Mouse (Mus musculus) right cerebral cortex, postnatal 25 days (tissue): ENCODE results near the gene Ofd1.

Experiments used
- DNase-seq: peaks from one replicate; pipeline ENCODE4 v3.0.0; 2022

Gene Ofd1

DNA sequence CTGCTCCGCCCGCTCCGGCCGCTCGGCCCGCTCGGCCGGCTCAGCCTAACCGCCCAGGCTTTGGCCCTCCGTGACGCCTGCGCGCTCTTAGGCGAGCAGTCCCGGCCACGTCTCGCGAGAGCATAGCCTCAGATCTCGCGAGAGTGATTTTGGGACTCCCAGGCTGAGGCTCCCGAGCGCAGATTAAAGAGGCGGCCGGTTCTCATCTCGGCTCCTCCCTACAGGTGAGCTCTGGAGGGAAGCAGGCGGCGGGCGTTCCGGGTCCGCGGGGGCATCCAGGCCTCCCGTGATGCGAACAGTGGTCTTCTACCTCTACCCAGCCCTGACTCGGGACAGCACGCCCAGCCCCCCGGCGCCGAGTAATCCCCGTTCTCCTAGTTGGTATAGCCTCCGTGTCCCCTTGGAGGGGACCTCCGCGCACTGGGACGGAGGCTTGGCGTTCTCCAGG lies at the start of gene Ofd1:
Ofd1 (minus strand) TSS at position 89 of the 448 bp plus-strand sequence.
- peak; percentile 89 for DNase-seq

GRCm38 (mm10) chrX:166479365-166479983 lies 39.0 kb upstream of the Ofd1 start, which contains the start of gene Rab9:
Gene Rab9 (minus strand): TSS chrX:166479867.
- peak; percentile 87 for DNase-seq

DNA sequence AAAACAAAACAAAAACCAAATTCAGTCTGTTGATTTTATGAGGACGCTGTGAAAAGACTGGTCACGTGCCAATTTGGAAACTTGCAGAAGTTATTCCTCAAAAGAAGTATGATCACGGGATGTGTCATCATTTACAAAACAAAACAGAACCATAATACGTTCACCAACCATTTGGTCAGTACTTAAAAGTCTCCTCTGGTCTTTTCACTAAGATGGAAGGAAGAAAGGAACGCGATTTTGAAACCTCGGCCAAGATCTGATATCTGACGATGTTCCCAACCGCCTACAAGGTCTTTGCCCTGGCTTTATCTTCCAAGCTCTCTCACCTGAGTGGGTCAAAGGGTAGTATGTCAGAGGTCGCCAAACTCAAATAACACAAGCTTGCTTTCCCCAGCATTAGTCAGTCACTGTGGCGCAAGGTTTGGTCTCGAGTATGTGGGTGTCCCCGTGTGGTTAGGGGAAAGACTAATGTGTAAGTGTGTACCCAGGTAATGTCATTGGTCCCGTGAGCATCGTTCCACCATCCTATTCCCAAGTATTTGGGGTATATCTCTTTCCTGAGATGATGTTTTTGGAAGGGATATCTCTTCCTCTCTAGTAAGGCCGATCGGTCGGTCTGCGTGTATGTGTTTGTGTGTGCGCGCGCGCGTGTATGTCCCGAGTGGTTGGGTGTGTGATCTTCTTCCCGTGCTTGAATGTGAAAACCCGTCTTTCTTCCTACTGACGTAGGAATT lies 38.3 kb upstream of the Ofd1 start:
- no peak for DNase-seq

DNA sequence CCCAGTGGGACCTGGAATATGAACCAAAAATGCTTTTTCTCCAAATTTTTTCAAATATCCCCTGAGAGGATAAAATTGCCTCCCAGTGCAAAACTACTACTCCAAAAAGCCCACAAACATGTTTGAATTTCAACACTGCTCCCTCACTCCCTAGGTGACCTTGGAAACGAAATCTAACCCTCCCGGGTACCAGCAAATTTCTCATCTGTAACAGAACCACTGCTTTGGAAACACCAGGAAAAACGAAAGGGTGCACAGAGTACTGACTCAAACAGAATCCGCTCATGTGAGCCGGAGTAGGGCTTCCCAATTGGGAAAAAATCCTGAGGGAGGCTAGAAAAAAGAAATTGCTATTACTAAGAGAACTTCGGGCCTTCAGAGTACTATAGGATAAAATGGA lies 36.9 kb upstream of the Ofd1 start:
- no peak for DNase-seq

- DNase-seq, result no peak
Observed at GRCm38 (mm10) chrX:166472612-166473011, 32.1 kb upstream of the Ofd1 start.

DNA sequence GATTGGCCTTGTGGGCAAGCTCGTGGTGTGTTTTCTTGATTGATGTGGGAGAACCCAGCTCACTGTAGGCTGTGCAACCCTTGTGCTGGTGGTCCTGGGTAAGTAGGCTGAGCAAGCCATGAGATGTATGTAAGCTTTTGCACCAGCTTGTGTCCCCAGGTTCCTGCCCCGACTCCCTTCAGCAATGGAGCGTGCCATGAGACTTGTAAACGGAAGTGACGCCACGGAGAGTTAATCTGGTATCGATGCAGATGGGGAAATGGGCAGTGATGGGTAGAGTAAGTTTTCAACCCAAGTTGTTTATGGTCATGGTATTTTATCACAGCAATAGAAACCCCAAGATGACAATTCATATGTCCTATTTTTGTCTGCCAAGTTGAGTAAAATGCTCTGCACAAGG lies 27.8 kb upstream of the Ofd1 start:
- no peak for DNase-seq

DNA sequence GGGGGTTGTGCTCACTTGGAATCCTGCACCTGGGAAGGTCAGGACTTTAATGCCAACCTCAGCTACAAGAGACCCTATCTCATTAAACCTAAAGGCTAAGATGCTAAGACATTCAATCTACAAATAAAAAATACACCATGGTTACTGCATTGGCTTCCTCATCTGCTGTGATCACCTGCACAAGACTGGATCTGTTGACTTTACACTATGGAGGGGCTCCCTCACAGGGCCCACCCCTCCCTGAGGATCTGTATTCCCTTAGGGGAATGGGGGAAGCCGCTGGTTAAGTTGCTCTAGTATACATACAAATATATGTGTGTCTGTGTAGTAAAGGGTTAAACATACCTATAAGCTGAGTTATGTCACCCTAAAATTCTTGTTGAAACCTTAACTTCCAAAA lies 15.0 kb upstream of the Ofd1 start:
- DNase-seq, result no peak

DNA sequence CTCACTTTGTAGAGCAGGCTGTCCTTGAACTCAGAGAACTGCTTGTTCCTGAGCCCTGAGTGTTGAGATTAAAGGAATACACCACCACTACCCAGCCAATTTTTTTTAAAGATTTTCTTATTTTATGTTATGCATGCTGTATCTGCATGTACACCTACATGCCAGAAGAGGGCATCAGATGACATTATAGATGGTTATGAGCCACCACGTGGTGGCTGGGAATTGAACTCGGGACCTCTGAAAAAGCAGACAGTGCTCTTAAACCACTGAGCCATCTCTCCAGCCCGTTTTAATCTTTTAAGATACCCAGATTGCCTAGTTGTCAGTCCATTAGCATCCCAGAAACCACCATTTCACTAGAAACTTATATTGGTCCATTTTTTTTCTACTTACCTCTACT lies 13.8 kb upstream of the Ofd1 start:
- DNase-seq, result no peak

DNA sequence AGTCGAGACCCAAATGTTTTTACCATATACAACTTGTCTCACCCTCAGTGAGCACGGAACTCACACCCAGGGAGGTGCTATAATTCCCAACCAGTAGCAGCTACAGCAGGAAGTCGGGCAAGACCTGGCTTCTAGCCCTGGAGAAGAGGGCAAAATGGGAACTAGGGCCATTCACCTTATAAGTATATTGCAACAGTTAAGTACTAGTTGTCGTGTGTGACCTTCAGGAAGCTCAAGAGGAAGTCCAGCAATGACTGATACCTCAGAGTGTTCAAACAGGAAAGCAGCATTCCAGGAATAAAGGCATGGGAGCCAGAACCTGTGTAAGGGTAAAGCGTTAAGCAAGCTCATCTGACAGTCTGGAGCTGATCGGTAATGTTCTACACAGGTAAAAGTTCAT lies 13.0 kb upstream of the Ofd1 start:
- DNase-seq, result no peak

- DNase-seq, result no peak
Observed at GRCm38 (mm10) chrX:166444552-166444951, 4.0 kb upstream of the Ofd1 start.

GRCm38 (mm10) chrX:166440036-166440615 lies 378 bp downstream of the Ofd1 start, which contains the start of gene Trappc2:
Gene Trappc2 (plus strand): TSS chrX:166440574.
- no peak for DNase-seq

DNA sequence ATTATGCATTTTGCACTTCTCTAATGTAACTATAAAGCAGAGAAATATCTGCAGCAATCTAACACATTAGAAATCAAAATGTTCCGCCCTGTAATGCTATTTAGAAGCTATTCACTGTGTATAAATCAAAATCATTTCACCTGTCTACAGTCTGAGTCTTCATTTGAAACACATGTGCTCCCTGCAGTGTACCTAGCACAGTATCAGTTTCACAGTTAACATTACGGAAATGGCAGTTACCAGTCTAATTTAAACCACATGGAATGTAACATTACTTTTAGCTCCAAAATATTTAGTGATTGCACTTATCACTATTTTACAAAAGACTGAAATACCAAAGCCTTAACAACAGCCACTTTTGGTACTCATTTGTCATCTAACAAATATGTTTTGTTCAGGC lies 5.7 kb downstream of the Ofd1 start:
- DNase-seq, result no peak

GRCm38 (mm10) chrX:166416196-166416595 lies 24.3 kb downstream of the Ofd1 start:
- DNase-seq, result no peak

DNA sequence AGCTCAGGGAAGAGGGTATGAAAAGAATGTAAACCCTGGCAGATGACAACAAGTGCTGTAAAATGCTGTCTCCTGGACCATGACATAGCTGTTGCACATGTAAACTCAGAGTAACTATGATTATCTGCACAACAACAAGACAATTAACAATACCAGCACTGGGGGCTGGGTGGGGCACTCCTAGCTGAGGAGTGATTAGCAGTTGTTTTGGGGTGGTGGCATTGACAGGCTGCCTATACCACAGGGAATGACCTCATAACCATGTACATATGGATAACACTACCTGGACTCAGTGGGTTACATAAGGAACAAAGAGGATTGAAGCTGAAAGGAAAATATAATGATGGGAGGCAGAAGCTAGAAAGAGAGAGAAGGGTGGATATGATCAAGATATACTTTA lies 32.6 kb downstream of the Ofd1 start:
- no peak for DNase-seq

DNA sequence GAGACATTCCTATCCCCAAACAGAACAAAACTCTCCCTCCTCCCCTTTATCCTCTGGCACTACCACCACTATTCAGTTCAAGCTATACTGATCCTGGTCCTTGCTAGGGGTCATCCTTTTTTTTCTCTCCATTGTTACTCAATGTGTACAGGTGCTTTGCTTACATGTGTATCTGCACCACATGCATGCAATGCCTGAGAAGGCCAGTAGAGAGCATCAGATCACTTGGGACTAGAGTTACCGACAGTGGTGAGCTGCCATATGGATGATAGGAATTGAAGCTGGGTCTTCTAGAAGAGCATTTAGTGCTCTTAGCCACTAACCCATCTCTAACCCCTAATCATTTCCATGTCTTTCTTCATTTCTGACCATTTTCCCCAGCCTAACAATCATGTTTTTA lies 46.8 kb downstream of the Ofd1 start:
- no peak for DNase-seq

- no peak for DNase-seq
Observed at GRCm38 (mm10) chrX:166386656-166387055, 53.8 kb downstream of the Ofd1 start.

- DNase-seq, result no peak
Observed at GRCm38 (mm10) chrX:166384935-166385334, 55.6 kb downstream of the Ofd1 start.

- no peak for DNase-seq
Observed at GRCm38 (mm10) chrX:166383606-166384005, 56.9 kb downstream of the Ofd1 start.

- no peak for DNase-seq
Observed at GRCm38 (mm10) chrX:166378652-166379051, 61.9 kb downstream of the Ofd1 start.

DNA sequence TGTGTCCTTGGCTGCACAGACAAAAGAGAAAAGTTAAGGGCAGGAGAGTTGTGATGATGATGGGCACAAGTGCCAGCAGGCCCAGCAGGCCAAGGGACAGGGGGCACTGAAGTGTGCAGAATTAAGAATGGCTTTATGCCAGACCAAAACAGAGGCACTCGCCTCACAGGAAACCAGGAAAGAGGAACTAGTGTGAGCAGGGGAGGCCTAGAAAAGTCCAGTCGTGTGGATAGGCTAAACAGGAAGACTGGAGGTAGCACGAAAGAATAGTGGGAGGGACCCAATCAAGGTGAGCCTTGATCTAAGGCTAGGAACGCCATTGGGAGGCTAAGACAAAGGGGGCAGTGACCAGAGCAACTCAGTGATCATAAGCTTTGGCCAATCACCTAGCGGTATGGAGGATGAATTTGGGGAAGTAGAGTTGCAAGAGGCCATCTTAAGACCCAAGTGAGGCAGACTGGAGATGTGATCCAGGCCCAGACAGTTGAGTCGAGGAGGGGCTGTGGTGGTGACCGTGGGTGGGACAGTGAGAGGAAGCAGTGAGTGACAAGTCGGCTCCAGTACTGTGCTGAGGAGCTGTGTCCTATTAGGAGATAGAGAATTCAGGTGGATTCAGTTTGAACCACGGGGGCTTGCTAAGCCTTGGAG lies 63.7 kb downstream of the Ofd1 start:
- no peak for DNase-seq

GRCm38 (mm10) chrX:166365458-166366213 lies 74.9 kb downstream of the Ofd1 start:
- DNase-seq, result no peak

- peak; percentile 48 for DNase-seq
Observed at GRCm38 (mm10) chrX:166360455-166360854, 80.0 kb downstream of the Ofd1 start.

DNA sequence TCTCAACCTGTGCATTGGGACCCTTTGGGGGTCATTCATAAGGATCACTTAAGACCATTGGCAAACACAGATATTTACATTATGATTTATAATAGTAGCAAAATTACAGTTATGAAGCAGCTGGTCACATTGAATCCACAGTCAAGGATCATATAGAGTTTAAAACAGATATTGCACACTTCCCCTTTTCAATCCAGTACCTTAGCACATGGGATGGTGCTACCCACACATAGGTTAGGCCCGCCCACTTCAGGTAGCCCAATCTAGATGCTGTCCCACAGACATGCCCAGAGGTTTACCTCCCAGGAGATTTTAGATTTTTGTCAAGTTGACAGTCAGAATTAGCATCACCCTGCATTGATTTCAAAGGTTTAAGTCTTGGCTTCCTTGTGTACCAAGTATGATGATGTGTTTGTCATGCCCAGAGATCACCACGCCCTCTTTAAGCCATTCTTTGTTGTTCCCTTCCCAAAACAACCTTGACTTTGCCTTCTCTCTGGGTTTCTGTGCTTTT lies 80.5 kb downstream of the Ofd1 start:
- DNase-seq, result no peak
